Mouse (Mus musculus): Measurements from ENCODE around the gene Cxcr1.

Cxcr1 gene

DNA sequence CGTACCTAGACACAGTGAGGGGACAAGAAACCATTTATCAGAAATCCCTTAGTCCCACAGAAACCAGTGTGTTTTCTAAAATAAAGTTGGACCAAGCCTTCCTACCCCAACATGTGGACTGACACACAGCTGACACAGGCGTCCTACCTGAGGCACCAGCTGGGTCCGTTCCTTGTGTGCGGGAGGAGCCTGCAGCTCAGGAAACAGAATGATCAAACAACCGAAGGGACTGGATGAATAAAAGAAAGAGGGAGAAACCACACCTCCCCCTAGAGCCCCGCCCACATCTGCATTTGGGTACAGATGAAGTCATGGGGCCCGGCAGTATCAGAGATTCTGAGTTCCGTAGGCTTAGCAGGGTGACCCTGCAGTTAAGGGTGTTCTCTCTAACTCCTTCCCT is at the start of gene Cxcr1:
Gene Cxcr1, minus strand, starts transcription at position 187 of the 400 bp plus-strand sequence.
- DNase-seq = no peak

DNA sequence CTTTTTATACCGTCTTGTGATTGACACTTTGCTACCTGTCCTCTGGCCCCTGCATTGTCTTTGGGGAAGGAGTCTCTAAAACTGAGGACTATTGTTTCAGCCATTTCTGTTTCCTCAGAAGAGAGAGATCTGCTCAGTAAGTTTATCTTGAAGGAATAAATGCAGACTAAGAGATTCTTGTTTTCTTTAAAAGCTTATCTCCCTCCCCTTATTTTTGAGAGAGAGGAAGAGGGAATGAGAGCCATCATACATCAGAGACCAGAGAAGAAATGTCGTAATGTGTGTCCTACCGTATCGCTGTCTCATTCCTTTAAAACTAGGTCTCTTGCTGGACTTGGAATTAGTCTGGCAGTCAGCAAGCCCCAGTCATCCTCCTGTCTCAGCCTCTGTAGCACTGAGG is 46.4 kb upstream of the Cxcr1 start:
- DNase-seq = no peak

DNA sequence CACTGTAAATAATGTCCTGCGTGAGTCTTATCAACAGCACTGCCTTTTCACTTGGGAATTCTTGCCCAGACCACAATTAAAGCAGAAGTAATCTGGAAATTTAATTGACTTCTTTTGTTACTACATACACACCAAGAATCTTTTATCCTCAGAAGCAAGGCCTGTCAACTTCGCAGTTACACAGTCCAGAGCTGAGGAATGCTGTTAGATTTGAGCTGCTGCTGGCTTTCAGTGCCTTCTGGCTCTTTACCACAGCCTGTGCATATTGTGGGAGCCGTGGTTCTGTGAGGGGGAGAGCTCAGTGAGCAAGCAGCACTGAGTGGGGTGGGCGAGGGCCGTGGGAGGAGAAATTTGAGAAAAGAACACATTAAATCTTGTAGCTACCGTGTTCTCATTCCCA is 45.9 kb upstream of the Cxcr1 start:
- no peak for DNase-seq

DNA sequence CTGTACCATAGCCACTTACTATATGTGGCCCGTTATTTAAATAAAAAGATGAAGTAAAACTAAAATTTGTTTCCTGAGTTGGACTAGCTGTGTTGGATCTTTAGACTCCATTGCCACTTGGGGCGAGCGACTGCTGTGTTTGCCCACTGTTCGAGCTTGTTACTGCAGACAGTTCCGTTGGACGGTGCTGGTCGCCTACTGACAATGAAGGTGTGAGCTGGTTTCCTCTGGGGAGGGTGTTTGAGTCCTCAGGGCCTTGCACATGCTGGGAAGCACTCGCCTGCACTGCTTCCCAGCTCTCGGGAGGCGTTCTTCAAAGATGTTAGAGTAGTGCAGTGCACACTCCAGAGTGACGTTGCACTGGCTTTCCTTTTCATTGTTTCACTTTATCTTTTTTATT is 45.2 kb upstream of the Cxcr1 start:
- DNase-seq = peak in 1 of 2 experiments; percentile 42

DNA sequence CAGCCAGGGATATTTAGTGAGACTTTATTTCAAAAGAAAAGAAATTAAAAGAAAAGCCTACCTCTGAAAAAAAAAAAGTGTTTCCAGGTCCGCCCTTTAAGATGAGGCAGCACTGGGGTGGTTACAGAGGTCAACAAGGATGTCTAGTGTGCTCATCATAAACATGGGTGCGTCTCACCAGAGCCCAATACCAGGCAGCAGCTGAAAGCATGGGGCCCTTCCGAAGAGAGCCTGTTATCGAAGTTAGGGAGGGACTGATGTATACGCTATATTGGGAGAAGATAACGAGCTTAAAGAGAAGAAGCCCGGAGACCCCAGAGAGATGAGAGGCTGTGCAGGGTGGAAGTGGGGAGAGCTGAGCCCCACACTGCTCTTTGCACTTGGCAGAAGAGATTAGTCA is 44.7 kb upstream of the Cxcr1 start:
- DNase-seq = no peak

DNA sequence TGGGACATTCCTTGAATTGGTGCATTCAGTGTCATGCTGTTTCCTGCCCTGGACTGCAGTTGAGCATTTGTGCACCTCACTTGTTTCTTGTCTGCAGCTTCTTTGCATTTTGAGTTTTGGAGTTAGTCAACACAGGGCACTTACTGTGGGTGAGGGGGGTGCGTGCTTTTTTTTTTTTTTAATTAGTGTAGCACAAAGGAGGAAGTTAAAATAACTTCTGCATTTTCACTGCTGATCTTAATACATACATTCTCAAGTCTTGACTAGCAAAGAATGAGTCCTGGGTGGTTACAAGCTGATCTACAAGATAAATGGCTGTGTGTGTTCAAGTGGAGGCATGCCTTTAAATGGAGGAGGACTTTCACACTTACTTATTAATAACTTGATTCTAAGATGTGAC is 43.7 kb upstream of the Cxcr1 start:
- no peak for DNase-seq

DNA sequence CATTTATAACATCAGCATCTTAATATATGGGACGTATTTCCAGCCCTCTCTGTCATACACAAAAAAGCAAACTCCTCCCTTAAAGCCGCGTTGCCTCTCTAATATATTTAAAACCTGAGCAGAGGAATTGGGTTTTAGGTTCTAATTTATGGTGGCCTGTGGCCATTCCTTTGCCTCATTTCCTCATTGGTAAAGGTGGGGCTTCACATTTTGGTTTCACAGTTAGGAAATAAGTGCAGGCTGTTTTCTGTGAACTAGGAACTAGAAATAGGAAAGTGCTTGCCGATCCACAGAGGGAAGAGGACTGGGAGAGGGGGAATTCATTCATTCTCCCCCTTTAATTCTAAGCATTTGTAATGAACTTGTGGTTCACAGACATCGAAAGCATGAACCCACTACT is 43.2 kb upstream of the Cxcr1 start:
- DNase-seq = no peak

DNA sequence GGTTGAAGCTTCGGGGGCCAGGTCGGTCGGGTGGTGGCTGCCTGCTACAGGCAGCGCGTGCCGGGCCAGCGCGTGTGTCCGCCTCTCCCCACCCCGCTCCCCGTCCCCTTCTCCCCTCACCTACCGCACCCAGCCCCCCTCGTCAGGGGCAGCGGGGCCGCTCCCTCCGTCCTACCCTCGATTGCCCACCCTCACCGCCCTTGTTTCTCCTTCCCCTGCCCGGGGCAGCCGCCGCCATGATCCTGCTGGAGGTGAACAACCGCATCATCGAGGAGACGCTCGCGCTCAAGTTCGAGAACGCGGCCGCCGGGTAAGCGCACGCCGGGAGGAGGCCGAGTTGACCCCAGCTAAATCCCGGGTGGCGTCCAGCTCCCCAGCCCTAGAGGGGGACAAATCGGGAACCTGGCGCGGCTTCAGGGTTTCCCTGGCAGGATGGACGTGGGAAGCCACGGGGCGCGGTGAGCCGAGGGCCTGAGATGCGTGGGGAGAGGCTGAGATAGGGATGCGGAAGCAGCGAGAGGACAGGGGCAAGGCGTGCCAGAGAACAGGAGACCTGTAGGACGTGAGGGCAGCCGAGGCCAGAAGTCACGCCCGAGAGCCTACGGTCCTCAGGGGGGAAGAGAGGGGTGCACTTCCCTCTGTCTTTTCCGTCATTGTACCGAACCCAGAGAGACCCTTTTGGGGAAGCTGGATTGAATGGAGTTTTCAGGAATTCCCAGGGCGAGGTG is 42.3 kb upstream of the Cxcr1 start:
- DNase-seq = peak; percentile 56 to 65

DNA sequence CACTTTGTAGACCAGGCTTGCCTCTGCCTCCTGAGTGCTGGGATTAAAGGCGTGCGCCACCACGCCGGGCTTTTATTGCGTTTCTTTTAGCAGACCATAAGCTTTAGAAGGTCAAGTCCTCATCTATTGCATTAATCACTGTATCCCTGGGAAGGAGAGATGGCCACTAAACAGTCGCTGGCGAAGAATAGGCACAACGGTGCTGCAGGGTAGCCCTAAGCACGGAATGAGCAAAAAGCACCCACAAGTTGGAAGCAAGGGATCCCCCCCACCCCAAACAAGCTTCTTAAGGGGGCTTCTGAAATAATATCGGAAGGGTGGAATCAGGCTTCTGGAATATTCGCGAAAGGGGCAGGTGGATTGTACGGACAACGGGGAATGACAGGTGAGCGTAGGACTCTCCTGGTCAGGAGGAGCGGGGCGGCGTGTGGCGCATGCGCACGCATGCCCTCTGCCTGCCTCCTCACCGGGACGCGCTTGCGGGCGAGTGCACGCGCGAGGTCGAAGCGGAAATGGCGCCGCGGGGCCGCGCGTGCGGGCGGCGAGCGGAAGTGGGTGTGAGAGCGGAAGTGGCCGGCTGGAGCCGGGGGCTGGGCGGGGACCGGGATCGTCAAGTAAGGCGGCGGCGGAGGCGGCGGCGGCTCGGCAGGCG is 41.6 kb upstream of the Cxcr1 start, which contains the start of gene Arpc2:
Gene Arpc2, plus strand, starts transcription at position 147 of the 652 bp plus-strand sequence.
- peak; percentile 97 to 99 for DNase-seq

DNA sequence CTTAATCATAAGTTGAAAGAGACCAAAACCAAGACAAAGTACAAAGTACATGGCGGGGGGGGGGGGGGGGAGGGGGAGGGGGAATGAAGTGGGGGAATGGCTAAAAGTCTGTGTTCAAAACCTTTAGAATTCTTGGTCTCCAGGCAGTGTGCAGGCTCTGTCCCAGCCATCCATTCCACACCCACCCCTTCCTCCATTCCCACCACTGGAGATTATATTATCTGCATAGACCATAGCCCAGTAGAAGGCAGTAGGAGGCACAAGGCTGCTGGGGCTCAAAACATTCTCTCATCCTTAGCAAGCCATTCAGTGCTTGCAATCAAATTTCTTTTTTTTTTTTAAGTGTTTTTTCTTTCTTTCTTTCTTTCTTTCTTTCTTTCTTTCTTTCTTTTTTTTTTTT is 36.6 kb upstream of the Cxcr1 start:
- no peak for DNase-seq

DNA sequence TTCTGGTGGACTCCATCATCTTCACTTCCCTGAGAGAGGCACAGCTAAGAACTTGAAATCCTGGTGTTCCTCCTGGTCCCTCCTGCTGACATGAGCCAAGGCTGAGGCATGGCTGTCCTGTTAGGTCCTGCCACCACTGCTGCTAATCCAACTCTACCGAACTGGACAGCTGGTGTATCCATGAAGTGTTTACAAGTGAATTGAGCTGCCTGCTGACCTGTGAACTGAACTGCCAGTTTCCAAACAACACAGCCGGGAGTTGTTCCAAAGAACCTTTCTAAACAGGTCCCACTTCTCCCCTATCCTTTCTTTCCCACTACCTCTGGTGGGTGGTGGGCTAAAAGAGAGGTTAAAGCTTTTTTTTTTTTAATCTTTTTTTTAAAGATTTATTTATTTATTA is 35.5 kb upstream of the Cxcr1 start:
- DNase-seq = no peak

DNA sequence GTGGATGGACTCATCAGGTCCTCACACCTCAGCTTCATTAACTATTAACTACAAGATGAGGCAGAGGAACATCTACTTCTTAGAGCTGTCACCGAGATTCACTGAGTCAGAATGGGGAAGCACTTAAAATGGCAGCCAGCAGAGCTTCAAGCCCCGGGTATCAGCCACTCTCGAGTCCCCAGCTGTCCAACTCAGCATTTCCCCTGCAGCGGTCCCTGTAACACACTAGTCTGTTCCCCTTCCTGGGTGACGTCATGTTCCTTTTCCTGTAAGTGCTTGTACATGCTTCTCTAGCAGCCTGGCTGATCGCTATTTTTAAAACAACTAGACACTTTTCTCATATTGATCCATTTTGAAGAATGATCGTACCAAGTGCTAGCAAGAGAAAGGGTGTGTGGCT is 32.9 kb upstream of the Cxcr1 start:
- DNase-seq = peak; percentile 61 to 71

DNA sequence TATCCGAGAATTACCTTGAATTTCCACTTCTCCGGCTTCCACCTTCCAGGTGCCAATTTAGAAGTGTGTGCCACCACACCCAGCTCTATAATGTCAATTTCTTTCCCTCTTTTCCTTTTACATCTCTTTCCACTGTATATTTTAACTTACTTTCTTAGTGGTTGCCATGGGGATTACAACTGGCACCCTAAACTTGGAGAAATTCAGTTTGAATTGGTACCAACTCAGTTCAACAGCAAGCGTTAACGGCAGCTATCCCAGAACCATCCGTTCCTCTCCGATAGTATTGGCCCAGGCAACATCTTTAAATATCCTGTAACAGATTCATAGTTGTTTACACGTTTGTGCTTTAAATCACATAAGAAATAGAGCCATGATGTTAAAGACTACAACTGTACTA is 25.5 kb upstream of the Cxcr1 start:
- no peak for DNase-seq

DNA sequence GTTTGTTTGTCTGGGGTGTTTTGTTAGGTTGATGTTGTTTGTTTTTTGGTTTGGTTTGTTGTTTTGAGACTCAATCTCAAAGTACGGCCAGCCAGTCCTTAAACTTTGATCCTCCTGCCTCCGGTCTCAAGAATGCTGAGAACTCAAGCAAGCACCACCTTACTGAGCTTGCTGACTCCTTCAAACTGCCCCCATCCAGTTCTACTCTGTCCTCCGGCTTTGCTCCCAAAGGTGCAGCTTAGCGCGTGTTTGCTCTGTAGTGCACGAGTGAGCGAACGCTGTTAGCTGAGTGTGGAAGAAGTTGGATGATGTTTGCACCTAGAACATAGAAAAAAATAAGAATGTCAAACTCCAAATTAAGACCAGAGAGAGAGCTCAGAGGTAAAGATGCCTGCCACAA is 14.5 kb upstream of the Cxcr1 start:
- DNase-seq = peak in 1 of 2 experiments; percentile 28

DNA sequence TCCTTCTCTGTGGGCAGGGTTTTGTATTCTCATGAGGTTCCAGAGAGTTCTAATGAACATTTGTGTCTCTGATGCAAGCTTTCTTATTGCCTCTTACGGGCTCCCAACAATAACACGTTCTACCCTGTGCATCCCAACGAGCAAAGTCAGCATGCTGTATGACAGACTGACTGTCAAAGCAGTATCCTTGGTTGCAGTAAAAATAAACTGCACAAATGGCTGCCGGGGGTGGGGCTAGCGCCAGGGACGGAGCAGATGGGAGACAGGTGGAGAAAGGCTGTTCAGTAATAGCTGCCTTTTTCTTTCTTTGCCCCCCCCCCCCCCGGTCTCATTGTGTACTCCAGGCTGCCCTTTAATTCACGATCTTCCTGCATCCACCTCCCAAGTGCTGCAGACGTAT is 13.5 kb upstream of the Cxcr1 start:
- no peak for DNase-seq

DNA sequence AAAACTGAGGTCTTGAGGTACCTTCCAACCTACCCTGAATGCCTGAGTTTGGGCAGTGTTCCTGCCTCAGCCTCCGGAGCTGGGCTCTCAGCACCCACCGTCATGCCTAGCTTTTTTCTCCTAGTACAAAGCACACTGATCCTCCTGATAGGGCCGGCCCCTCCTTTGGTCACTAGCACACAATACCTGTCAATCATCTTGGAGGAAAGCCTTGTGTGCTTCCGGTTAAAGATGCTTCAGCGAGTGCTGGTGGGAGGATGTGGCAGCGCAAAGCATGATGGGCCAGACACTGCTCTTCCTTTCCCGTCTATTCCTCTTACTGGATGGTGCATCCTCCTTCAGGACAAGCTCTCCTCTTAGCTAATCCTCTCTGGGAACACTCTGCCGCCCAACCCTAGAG is 12.2 kb upstream of the Cxcr1 start:
- no peak for DNase-seq

DNA sequence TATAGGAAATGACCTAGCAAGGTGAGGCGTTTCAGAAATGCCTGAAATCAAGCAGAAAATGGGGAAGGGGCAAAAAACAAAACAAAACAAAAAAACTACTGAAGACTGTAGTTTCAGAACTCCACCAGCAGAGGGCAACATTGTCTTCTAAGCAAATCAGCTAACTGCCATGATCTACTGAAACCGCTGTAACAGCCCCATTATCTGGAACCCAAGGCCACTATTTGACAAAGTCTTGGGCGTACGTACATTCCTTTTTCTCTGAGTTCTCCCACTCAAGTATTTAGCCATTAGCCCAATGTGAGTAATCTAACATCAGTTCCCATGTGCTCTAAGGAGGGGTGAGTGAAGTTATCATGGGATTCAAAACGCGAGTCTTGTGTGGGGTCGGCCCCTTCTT is 11.4 kb upstream of the Cxcr1 start:
- DNase-seq = peak; percentile 24 to 54

DNA sequence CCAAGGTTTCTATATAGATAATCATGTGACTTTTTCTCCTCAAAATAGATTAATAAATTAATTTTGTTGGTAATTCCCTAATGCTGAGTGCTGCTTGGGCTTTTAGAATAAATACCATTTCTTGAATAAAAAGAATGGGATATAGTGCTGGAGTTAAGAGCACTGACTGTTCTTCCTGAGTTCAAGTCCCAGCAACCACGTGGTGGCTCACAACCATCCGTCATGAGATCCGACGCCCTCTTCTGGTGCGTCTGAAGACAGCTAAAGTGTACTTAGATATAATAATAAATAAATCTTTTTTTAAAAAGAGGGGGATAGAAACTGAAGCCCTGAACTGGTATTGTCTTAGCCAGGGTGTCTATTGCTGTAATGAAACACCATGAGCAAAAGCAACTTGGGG is 9.0 kb upstream of the Cxcr1 start:
- DNase-seq = no peak

DNA sequence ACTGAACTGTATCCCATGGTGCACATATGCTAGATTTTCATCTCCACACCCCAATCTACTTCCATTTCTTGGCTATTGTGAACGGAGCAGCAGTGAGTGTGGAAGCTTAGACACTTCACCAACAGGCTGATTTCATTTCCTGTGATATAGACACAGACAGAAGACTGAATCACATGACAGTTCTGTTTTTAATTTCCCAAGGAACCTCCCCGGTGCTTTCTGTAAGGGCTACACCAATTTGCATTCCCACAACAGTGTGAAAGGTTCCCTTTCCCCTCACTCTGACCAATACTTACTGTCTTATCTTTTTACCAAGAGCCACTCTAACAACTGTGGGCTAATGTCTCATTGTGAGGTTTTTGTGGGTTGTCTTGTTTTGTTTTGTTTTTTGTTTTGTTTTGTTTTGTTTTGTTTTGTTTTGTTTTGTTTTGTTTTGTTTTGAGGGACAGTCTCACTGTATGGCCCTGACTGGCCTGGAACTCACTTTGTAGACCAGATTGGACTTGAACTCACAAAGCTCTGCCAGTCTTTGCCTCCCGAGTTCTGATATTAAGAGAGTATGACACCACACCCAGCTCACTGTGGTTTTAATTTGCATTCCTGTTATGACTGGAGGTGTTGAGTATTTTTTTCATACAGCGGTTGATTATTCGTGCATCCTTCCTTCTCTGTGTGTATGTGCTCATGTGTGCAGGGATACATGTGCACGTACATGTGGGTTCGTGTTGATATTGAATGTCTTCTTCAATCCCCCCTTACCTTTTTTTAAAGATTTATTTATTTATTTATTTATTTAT is 6.8 kb upstream of the Cxcr1 start:
- no peak for DNase-seq

DNA sequence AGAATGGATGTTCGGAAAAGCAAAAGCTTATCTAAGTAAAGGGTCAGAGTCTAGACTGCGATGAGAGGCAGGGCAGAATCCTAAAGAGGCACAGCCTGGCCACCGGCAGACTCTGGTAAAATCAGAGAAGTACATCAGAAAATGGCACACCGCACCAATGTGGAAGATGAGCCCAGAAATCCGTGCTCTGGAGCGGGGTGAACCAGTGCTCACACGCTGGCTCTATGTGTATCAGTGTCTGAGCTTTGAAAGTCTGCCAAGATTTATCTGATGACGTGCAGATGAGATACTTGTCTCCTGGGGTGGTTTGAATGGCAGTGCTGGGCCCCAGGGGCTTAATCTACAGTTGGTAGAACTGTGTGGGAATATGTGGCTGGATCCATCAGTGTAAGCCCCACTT is 4.6 kb upstream of the Cxcr1 start:
- no peak for DNase-seq

DNA sequence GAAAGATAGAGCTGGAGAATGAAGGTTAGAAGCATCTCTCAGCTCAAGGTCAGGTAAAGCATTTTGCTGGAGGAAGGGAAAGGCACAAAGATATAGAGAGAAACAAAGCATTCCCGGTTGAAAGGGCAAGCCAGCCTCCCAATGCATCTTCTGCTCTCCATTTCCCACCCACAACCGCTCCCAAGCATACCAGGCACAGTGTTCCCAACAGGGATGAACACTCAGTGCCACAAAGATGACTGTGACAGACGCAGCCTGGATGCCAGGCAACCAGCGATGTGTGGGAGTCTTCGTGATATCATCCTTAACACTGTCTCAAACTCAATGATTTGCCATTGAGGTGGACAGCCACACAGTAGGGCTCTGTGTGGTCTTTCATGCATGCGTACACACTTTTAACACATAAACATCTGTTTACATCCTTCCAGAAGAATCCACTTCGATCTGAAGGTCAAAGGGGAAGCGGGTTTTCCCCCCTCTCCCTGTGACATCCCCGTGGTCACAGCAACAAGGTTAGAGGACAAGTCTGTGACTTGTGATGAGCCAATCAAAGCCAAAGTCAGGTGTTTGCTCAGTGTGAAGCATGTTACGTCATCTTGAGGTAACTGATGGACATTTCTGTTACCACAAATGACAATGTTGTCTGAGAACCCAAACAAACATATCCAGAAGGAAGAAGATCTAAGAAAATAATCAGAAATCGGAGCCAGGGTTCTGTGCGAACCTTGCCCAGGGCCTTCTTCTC is 3.5 kb upstream of the Cxcr1 start:
- no peak for DNase-seq

DNA sequence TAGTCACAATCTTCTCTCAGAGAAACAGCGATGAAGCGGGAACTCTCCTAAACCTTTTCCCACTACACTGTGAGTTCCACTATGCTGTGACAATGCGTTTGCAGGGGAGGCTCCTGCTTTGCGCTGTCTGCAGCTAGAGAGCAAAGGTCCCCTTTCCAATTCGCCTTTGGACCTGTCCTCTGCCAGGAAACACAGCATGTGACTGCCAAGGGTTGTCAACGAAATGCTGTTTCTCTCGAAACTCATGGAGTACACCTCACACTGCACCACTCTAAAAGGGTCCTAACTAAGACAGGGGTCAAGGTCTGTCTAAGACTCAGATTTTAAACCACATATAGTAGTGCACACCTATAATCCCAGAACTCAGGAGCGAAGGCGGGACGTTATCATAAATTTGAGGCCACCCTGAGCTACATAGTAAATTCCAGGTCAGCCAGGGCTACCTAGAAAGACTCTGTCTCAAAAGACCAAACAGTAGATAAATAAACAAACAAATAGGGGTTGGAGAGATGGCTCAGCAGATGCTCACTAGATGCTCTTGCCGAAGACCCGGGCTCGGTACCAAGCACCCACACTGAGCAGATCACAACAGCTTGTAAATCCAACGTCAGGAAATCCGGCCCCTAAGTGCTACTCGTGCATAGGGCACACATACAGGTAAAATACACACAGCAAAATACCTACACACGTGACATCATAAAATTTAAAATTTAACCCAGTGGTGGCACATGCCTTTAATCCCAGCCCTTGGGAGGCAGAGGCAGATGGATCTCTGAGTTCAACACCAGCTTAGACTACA is 2.4 kb upstream of the Cxcr1 start:
- peak; percentile 74 to 83 for DNase-seq

Data from kidney, postnatal 36 days (tissue).